Mouse (Mus musculus) urinary bladder, postnatal 36 days (tissue): ENCODE measurements around the gene Ttyh1.

ENCODE experiments used
- DNase-seq, 2 experiments: peaks; one replicate each; pipeline ENCODE4 v3.0.0; 2022; ENCODE audit warnings: low spot score in 2 of 2, mixed read lengths in 1 of 2

Gene Ttyh1

DNA sequence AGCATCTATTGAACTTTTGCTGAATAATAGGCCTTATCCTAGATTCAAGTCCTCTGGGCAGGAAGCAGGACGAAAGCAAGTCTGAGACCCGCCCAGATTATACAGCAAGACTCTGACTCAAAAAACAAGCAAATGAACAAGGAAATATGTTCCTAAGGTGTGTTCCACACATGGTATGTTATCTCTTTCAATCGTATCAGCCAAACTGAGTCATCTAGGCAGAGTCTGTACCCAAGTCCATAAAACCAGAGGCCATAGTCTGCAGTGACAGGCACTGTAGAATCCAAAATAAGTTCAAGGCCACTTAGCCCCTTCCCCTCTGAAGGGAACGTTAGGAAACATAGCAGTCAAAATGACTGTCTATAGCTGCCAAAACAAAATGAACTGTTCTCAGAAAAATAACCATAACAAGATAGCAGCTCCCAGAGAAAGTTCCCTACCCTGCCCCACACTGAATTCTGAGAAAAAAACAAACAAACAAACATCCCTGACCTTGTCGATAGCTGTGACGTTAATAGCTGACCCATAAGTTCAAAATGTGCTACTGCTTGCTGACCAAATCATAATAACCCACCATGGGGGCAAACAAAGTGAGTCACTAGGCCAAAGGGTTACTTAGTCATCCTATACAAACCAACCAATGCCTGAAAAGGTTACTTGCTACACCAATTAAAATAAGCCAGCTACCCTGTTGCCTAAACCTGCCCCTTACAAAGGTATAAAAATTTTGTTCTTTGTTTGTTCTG, 51.2 kb downstream of the Ttyh1 start:
- no peak for DNase-seq

DNA sequence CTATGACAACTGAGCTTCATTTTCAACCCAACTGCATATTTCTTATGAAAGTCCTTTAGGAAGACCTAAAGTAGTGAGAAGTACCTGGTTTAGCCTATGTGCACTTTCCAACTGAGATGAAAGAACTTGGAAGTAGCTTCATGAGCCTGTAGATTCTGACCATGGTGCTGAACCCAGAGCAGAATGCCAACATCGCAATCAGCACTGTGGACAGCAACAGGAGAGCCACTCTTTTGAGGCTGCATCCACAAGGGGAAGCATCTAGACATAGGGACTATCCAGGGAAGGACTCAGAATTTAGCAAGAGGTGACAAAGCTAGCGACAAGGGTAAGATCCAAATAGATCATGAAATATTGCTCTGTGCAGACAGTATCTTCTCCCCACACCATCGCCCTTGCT, 59.2 kb downstream of the Ttyh1 start:
- peak in 1 of 2 experiments; percentile 44 for DNase-seq
